Mouse (Mus musculus): ENCODE results near the gene Pde6g. TPM values are rescaled to one million over a fixed set of nuclear protein-coding genes. Genes with fewer than 3 reads are reported as not detected.

The Pde6g gene
- total RNA-seq (2015; ENCODE audit: low replicate concordance) = not detected in 2 replicates
- total RNA-seq (2017; ENCODE audit: low replicate concordance) = not detected in 2 replicates

DNA sequence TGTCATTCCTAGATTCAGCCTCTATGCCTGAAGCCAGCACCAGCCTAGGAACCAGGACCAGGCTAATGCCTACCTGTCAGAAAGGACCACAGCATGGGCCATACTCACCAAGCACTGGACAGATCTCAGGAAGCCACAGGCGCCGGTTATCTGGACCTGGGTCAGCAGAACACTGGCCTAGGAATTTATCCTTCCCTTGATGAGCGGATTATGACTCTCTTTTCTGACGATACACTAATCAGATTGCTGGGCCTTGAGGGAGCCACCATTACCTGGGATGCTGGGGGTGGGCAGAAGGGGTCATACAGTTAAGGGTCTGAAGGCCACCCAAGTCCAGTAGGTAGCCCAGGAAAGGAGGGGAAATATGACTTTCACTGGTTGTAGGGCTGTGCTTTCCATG is at the start of gene Pde6g:
TSS of gene Pde6g (minus strand) at position 195 of the 400 bp plus-strand sequence.
- no peak for ATAC-seq (replicated peaks; ENCODE audit: low FRiP score, poor library complexity, severe bottlenecking)

DNA sequence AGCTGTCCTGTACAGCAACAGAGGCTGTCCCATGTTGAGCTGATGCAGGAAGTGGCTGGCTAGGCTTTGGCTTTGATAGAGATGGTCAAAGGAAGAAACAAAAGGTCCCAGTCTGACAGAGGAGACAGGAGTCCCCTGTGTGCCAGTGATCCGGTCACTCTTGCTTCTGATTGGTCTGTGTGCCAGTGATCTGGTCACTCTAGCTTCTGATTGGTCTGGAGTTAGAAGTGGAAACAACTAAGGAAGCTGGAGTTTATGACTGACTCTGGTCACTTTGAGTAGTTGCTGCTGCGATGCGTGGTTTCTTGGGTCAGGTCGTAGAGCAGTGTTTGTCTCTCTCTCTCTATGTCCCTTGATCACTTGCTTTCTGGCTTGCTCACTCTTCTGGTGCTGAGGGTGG is 48.4 kb upstream of the Pde6g start:
- no peak for ATAC-seq (replicated peaks; ENCODE audit: low FRiP score, poor library complexity, severe bottlenecking)

DNA sequence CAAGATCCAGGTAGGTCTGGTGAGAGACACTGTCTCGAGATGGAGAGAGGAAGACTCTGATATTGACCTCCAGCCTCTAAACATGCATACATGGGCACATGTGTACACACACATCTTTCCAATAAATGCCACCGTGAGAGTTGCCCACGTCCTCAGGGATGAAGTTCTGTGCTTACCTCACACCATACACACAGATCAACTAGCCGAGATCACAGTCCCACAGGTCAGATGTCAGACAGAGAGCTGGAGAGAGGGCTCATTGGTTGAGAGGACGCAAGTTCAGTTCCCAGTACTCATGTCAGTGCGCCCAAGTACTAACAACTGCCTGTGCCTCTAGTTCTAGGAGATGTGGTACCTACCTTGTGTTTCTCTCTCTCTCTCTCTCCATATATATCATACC is 47.7 kb upstream of the Pde6g start:
- ATAC-seq (replicated peaks; ENCODE audit: low FRiP score, poor library complexity, severe bottlenecking) = no peak

DNA sequence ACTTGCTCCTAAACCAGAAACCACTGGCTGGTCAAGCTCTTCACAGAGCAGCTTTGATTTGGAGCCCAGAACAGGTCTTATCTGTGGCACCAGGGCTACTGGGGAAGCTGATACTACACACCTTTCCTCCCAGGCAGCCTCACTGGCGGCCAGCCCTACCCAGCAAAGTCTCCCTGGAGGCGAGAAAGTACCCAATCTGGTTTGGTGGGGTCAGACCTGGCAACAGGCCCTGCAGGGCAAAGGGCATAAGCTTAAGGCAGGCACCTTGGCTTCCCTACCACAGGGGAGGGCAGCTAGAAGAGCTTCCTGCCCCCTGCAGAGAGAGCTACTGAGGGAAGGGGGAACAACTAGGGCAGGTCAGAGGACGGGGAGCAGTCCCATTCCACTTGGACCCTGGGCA is 47.1 kb upstream of the Pde6g start:
- ATAC-seq (replicated peaks; ENCODE audit: low FRiP score, poor library complexity, severe bottlenecking) = no peak

DNA sequence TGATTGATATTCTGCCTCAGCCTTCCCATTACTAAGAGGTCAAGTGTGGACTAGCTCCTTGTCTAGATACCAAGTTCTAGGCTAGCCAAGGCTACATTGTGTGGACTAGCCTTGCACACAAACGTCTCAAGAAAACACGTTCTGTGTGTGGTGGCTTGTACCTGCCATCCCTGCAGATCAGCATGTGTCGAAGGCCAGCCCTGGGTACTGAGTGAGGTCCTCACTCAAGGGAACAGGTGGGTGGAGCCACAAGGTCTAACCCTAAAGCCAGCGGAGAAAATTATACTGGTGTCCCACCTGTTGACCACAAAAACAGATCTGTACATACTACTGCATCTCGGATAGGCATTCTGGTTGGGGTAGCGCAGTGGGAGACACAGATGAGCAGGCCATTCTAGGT is 46.6 kb upstream of the Pde6g start:
- no peak for ATAC-seq (replicated peaks; ENCODE audit: low FRiP score, poor library complexity, severe bottlenecking)

DNA sequence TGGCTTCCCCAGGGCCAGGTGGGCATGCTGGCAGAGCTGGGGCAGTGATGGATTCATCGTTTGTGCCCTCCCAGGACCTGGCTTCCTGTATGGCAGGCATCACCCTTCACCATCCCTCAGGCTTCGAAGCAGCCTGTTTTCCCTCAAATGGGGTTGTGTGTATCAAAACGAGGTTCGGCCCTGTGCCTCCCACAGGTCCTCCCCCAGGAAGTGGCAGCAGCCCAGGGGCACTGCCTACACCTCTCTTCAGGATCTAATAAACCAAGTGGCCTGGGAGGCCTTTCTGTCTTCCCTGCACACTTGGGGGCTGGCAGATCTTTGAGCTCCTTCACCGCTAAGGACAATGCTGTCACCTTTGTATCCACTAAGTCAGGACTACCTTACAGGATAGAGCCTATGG is 45.6 kb upstream of the Pde6g start:
- ATAC-seq (replicated peaks; ENCODE audit: low FRiP score, poor library complexity, severe bottlenecking) = no peak

DNA sequence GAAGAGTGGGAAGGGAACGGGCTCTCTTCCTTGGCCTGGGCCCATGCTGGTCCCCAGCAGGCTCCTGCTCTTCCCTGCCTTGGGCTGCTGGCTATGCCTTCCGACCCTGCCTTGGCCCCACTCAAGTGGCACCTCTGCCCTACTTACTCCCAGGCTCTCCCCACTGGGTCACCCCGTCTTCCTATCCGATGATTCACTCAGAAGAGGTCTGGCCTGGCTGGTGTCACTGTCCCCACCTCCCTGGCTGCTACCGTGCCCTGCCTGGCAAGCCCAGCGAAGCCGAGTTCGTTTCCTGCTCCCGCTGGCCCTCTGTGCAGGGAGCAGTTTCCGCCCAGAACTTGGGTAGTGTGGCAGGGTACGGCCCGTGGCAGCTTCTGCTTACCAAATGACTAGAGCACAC is 44.9 kb upstream of the Pde6g start:
- no peak for ATAC-seq (replicated peaks; ENCODE audit: low FRiP score, poor library complexity, severe bottlenecking)

DNA sequence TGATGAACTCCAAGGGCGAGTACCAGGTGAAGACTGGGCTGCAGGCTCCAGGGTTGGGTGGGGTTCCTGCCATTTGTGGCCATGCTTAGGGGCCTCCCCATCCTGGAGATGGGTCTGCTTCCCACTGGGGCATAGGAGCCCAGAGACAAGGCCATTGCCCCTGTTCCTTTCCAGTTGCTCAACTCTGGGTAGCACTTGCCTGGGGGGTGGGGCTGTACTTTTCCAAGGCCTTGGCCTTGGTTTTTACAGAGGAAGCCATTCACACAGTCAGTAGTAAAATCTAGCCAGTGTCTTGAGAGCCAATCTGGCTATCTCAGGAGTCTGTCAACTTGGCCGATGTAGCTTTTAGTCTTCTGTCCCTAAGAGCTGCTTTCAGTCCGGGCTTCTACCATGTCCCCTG is 44.1 kb upstream of the Pde6g start:
- no peak for ATAC-seq (replicated peaks; ENCODE audit: low FRiP score, poor library complexity, severe bottlenecking)

DNA sequence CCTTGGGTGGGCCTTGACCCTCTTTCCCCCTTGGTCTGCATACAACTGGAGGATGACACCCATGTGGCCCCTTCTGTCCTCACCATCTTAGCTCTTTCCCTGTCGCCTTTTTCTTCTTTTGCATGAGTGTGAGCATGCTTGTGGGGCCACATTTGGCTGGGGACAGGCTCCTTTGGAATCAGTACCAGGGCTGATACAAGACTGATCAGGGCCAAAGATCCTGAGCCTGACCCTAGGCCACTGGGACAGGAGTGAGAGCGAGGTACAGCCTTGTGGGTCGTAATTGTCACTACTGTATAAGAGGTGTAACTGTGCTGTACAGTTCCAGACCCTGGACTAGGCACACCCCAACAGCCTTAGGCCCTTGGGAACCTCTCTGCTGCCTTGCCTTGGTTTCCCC is 40.6 kb upstream of the Pde6g start:
- ATAC-seq (replicated peaks; ENCODE audit: low FRiP score, poor library complexity, severe bottlenecking) = no peak

DNA sequence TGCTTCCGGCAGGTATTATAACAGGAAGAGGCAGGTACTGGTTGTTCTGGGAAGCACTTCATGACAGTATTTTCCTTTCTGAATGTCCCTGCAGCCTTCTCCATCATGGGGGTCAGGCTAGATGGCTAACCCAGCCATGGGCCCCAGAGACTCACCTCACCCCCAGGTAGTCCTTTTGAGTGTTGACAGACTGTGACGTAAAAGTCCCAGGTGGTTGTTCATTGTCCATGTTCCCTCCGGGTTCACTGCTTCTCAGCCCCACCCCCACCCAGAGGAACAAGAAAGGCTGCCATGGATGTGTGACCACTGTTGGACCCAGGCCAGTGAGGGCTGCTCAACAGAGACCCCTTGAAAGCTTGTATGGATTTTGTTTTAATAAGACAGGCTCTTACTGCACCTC is 40.1 kb upstream of the Pde6g start:
- no peak for ATAC-seq (replicated peaks; ENCODE audit: low FRiP score, poor library complexity, severe bottlenecking)

DNA sequence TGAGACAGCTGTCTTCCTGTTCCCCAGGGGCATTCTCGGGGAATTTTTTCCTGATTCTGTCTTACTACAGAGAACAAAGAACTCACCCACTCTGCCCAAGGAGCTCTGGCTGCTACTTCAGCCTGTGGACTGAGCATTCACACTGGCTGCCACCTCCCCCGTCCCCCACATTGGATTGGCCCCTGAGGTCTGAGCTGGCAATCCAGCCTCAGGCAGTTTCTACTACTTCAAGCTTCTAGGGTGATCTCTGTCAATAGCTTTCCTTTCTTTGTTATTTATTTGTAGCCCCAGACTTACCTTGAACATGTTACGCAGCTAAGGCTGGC is 39.5 kb upstream of the Pde6g start:
- no peak for ATAC-seq (replicated peaks; ENCODE audit: low FRiP score, poor library complexity, severe bottlenecking)

DNA sequence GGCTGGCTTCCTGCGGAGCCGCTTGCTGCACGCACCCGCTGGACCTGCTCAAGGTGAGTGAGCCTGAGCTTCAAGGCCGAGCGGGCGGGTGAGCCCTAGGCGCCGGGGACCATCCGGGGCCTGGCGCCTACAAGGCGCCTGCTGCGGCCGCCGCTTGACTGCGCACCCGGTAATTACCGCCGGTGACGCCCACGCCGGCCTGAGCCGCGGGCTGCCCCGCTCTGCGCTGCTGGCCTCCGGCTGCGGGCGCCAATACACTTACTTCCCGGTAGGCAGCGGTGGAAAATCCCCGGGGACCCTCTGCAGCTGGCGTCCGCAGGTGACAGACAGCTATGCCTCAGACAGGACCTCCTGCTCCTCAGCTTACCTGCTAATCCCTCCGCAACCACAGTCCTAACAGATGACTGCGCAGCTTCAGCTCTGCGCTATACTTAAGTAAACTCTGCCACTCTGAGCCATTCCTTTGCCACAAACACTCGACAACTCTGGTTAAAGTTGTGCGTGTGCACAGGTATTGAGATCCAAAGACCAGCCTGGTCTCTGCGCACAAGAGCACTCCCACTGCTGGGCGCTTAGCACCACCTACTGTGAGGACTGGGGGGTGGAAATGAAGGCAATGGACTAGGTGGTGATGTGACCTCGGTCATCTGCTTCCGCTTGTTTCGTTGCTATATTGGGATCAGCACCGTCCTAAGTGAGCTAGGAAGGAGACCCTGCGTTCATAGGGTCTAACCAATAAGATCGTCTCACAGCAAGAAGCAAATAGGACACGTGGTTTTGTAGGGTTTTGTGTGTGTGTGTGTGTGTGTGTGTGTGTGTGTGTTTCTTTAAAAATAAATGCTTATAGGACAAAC is 39.0 kb upstream of the Pde6g start:
- peak; percentile 57 for ATAC-seq (replicated peaks; ENCODE audit: low FRiP score, poor library complexity, severe bottlenecking)

DNA sequence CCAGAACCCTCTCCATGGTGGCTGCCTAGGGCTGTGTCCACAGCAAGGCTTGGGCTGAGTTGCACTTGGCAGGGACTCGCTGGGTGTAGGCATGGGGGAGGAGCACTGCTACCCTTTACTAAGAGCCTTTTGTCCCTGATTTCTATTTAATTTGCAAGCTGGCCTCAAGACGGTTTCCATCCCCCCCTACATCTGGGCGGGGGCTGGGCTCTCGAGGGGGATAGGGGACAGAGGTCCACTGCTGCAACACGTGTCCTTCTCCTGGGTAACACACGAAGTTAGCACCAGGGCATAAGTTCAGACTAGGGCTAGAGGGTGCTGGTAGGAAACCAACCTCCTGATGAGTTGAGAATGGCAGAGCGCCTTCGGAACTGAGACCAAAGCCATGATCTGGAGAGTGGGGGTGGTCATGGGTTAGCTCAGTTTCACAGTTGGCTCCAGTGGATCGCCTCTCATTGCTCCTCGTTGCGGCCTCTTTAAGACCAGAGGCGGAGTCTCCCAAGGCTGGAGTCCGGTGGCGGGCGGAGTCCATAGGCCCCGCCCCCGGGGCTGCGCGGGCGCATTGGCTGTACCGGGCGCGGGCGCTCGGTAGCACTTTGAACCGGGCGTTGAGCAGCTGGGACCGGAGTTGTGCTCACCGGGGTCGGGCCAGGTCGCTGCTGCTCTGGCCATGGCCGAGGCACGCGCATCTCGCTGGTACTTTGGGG is 38.2 kb upstream of the Pde6g start, which contains the start of gene Slc25a10:
TSS of gene Slc25a10 (plus strand) at position 524 of the 707 bp plus-strand sequence.
- peak; percentile 85 for ATAC-seq (replicated peaks; ENCODE audit: low FRiP score, poor library complexity, severe bottlenecking)

DNA sequence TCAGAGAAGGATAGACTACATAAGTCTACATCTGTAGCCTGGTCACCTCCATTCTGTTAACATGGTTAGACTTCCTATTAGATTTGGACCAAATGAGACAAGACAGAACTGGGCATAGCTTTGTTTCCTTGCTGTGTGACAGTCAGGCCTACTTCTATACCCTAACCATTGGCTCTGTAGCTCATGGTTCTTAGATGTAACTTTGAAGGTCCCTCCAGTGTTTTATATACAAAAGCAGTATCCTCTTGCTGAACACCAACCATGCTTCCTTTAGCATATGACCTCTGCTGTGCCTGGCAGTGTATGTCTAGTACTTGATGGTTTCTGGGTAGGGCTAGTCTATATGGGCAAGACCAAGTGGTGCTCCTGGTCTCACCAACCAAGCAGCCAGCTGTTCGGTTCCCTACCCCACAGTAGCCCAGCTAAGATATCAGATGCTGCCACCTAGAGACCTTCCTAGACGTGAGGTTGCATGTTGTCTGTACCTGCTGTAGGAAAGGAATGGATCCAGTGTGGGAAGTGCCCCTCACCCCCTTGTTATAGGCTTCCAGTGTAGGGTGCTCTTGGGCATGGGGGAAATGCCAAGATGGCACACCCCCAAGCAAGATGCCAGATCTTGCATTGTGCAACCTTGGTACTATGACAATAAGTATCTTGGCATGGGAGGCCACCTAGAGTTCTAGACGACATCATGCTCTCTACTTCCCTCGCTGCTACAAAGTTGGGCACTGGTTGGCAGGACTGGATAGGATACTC is 37.2 kb upstream of the Pde6g start:
- ATAC-seq (replicated peaks; ENCODE audit: low FRiP score, poor library complexity, severe bottlenecking) = no peak

DNA sequence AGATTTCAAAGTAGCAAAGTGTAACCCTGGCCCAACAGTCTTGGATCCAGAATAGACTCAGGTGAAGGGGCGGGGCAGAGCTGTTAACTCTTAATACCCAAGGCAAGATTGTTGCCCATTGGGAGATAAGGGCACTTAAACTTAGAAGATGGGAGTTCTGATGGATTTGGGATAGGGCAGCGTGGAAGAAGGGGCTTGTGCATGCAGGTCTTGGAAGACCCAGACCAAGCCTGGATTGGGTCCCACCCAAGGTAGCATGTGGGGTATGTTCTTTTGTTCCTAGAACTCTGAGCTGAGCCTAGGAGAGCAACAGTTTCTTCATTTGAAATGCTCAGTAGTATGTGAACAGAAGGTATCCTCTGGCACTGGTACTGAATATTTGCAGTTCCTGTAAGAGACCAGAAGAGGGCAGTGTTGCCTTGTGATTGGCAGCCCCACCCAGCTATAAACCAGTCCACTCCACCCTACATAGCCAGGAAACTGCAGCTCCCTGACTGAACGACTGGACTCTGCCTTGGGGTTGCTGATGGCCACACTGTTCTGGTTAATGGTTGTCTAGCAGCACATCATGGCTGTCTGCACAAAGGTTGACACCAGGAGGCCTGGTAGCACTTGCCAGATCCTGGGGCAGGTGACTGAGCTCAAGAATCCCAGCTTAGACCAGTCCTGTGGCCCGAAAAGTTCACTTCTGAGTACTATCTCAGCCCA is 35.9 kb upstream of the Pde6g start:
- peak; percentile 50 for ATAC-seq (replicated peaks; ENCODE audit: low FRiP score, poor library complexity, severe bottlenecking)

DNA sequence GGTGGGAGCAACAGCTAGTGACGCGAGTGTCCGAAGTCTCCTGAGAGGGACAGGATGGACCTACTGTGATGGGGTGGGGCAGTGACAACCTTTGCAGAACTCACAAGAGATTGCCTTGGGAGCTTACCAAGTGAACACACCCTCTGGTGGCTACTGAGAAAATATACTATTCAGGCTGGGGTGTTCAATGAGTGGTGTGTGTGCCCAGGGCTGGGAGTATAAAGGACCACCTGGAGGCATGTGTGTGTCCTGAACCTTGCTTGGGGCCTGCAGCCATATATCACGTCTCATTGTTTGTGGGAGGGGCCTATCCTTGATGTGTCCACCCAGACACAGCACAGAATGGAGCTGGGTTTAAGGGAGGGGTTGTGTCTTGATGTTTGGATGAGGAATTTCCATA is 35.2 kb upstream of the Pde6g start:
- ATAC-seq (replicated peaks; ENCODE audit: low FRiP score, poor library complexity, severe bottlenecking) = no peak

DNA sequence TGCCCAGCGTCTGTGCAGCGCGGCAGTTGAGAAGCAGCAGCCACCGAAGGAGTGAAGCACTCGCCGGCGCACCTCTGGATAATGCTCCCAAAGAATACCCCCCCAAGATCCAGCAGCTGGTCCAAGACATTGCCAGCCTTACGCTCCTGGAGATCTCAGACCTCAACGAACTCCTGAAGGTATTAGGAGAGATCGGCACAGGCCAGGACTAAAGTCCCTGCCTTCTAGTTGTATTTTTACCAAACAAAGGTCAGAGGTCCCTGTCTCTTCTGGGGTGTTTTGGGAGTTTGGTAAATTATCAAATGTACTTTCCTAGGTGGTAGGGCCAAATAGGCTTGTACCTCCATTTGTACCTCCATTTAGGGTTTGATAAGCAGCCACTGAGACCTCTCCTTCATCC is 32.0 kb upstream of the Pde6g start:
- ATAC-seq (replicated peaks; ENCODE audit: low FRiP score, poor library complexity, severe bottlenecking) = no peak

DNA sequence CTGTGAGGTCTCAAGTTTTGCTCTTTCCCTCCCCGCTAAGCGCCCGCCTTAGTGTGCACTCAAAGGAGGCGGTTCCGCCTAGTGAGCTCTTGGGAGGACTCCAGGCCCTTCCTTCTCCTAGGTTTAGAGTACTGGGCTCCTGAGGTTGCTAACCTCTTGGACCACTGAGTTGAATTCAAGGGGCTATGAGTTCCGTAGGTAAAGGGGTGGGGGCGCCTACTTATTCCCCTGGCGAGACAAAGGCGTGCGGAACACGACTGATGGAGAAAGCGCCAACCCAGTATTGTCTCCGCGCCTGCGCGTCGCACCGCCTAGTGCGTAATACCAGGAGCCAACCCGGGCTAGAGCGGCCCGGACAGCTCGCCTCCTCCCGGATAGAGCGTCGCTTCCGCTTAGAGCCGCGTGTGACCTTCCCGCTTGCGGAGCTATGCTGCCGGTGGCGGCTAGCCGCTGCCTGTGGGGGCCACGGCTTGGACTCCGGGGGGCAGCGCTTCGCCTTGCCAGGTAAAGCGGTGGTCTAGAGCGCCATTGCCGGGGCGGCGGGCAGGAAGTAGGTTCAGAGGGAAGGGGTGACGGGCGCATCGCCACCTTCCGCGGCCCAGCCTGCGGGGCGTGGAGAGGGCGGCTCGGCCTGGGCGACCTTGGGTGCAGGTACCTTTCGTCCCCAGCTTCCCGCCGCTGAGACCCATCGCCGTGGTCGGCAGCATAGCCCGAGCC is 31.1 kb upstream of the Pde6g start, which contains the start of gene Mrpl12:
TSS of gene Mrpl12 (plus strand) at position 349 of the 717 bp plus-strand sequence.
- peak; percentile 86 for ATAC-seq (replicated peaks; ENCODE audit: low FRiP score, poor library complexity, severe bottlenecking)

DNA sequence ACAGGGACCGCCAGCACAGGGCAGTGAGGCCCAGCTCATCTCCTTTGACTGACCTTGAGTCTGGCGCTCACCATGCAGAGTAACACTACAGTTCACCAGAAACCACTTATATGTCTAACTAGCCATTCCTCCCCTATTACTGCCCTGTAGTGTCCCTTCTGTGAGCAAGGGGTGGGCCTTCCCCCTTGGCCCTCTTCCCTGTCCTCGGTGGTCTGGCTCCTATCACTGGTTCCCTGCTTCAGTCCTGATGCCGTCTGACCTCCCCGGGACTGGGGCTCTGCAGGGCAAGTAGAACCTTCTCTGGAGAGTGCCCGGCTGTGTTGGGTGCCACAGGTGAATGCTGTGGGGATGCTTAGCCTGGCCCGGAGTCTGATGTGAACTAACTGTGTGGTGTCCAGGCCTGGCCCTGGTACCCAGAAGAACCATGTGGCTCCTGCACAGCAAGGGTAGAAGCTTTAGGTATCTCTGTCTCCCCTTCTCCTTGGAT is 30.2 kb upstream of the Pde6g start:
- ATAC-seq (replicated peaks; ENCODE audit: low FRiP score, poor library complexity, severe bottlenecking) = no peak
